Mouse (Mus musculus) lung, postnatal 25 days (tissue): ENCODE measurements at regions not wholly inside any gene's neighbourhood (a gene's known extent, or its start where the extent isn't known, plus 50 kb on each side); places are given as distances from the start of the nearest gene placed in this dataset.
A peak's percentile ranks its signal among the peaks of the same experiment; 100 is the strongest.

ENCODE experiments used
- DNase-seq: peaks from one replicate; pipeline ENCODE4 v3.0.0; 2022; ENCODE audit warnings: low spot score

DNA sequence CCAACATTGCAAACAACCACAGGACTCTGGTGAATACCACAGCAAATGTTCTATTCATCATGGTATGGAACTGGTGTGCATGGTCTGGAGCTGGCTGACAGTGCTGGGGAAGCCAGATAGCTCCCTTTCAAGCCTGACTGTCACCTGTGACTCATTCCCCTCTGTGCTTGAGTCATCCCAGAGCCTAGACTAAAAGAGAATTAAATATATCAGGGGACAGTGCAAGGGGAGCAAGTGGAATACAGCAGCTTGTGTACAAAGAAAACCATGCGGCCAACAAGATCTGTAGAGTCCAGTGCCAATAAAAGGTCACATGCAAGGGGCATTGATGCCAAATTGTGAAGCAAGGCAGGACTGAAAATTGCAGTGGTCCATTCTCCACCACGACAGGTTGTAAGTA lies 117.7 kb downstream of the Pah start:
- no peak for DNase-seq

DNA sequence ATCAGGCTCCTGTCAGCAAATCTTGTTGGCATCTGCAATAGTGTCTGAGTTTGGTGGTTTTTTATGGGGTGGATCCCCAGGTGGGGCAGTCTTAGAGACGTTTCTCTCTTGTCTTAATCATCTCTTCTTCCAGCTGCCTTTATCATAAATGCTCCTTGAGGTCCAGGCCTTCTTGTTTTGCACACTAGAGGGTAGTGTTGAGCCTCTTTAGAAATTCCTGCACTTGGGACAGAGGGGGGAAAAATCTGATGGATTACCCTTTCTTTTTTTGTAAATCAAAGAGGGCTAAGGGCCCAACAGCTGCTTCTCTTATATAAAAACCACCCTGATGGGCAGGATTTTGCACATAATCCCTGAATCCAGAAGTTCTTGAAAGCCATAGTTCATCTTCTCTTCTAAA lies 127.5 kb downstream of the Pah start:
- peak; percentile 14 for DNase-seq

DNA sequence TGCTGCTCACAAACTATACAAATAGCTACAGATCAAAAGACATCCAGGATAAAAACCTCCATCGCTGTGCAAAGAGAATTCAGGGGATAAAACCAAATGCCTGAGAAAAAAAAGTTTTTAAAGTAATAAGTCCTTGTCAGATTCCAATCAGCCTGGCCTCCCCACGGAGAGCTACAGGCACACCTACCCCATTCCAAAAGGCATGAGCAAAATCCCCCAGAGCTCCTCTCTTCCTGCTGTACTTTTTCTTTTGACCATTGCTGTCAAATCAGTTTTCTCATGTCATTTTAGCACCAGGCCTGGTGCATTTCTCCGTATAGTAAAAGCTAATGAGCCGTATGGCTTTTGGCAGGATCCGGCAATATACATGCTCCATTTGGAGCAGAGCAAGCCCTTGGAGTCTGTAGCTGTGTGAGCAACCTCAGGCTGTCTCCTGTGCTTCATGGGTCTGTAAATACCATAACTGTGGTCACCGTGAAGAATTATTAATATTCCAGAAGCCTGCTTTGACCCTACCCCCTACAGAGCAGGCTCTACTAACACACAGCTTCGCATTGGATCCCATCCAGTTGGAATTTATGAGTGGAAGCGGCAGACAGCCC lies 130.6 kb downstream of the Pah start:
- no peak for DNase-seq

DNA sequence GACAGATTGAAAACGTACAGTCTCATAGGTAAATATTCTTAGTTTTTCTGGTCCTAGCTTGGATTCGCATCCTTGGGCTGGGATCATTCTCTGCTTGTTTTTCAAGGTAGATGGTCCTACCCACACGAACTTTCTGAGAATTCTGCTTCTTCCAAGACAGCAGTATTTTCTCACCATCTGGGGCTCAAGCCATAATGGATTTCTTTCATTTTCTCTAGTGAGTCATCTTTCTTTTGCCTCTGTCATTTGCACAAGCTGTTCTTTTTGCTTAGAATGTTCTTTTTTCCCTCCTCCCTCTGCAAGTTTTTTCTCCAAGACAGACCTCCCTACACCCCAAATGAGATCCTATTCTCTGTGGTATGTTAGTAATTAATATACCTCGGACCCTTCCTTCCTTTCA lies 132.5 kb downstream of the Pah start:
- no peak for DNase-seq

DNA sequence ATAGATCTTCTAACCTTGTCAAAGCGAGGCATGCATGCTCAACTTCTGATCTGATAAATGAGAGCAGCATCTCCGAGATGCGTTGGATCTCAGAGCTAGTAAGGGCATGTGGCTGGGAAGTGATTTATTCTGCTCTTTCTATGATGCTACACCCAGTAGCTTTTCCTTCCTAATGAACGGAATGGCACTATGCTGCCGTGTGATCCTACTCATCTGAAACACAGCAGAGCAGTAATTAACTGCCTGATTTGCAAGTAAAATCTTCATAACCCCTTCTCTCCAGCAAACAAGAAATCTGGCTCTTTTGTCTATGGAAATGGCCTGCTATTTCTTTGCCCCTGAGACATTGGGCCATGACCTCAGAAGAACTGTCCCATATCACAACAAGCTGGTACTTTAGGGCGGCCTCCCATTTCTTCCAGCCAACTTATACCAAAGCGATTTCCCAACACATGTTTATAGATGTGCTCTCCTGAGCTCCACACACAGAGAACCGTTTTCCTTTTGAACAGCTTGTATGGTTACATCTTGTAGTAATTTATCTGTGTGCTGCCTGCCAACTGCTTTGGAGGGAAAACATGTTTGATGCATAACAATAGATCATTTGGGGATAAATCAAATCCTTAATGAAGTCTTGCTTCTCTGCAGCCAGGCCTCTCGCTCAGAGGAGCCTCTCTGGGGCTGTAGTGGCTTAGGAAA lies 144.6 kb downstream of the Pah start:
- peak; percentile 4 for DNase-seq

DNA sequence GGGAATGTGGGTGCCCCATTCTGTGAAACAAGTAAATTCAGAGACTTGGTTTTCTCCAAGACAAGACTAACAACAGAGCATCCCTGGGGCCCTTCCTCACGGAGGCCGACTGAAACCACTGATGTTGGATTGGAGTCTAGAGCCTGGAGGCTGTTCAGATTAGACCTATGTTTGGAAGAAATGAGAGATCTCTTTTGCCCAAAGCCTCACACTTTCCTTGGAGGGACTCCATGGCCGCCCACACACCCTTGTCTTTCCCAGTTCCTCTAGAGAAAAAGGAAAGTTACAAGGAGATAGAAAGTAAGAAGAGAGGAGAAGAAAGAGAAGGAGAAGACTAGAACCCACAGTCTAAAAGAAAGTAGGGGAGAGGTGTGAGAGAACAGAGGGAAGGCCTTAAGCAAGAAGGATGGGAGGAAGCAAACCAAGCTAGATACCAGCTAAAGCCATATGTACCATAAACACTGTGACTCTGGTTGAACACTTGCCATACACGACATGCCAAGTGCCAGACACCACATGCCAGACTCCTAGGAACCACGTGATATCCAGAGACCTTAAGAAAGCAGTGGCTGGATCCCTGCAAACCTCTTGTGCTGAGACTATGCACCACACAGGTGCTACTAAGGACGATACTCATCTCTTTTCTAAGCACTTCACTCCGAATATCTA lies 145.3 kb downstream of the Pah start:
- no peak for DNase-seq

DNA sequence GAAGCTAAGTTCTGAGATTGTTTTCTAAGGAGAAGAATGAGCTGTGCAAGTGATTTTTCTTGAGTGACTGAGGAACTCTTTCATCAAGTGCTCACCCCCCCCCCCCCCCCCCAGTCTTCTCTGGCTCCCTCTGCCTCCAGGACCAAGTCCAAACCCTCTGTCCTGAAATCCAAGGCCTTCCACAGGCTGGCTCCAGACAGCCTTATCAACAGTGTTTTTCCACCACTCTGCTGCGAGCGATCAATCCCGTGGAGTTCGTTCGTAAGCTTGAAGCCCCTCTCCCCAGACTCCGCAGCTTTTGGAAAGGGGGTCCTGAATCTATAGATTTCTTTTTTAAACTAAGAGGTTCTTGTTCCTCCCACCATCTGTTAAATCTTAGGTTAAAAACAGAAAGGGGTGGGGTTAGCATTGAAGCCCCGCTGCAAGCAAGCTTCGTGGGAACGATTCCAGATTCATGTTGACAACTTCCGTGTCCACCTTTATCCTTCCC lies 146.1 kb downstream of the Pah start:
- no peak for DNase-seq

DNA sequence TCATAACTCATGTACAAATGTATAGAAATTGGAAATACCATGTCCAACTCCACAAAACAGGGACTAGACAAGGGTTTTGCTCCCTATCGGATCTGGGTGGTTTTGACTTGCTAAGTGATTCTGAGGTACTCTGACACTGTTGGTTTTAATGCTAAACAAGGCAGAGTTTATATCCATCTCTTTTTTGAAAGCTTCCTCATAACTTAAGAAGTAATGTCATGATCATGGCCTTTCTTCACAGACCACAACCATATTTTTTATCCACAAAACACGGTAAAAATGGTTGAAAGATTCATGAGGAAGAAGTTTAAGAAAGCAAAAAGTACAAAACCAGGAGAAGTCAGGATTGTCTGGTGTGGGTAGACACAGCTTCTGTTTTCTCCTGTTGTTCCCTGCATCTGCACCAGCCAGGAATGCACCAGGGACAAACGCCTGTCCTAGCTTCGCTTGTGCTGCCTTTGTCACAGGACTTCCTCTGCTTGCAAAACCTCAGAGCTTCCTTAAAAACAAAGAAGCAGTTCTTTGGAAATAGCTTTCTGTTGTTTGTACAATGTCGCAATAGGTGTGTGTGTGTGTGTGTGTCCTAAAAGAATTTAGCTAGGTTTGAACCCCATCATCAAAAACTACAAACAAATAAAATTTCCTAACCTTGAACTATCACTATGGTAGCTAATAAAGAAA lies 153.3 kb downstream of the Pah start:
- DNase-seq: peak; percentile 42

DNA sequence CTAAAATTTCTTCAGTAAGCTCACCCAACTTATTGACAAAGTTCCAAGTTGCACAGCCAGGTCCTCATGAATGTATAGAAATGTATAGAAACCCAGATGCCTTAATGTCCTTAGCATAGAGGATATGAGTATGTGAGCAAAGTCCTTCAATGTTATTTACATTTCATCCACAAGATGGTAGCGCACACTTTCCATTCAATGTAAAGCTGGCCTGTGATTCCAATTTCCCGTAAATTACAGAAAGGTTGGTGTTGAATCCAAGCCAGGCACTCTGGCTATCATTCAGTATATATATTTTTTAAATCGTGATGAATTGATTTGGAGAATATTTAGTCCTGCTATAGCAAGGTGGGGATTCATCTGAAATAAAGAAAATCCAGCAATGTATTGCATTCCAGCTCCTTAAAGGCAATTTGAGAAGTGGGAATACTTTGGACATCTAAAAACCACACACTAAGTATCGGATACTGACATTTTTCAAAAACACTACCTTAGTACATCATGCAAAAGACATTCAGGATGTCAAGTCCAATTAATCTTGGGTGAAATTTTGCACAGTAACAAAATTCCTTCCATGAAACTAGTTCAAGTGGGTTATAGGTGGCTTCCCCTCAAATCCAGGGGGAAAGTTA lies 154.6 kb downstream of the Pah start:
- DNase-seq: no peak

DNA sequence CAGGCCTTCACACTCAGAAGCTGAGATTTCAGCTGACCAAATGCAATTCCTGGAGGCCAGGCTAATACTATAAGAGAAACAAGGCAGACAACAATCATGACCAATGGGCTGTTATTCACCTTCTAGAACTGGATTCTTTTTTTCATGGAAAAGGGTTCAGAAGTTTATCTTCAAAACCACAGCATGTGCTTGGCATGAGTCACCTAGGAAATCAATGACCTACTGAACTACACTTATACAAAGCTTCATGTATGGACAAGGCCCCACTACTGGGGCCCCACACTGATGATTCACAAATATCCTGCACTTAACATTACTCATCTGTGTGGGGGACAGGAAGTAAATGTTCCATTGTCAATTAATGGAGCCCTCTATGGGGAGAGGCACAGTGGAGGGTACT lies 157.4 kb downstream of the Pah start:
- DNase-seq: no peak

DNA sequence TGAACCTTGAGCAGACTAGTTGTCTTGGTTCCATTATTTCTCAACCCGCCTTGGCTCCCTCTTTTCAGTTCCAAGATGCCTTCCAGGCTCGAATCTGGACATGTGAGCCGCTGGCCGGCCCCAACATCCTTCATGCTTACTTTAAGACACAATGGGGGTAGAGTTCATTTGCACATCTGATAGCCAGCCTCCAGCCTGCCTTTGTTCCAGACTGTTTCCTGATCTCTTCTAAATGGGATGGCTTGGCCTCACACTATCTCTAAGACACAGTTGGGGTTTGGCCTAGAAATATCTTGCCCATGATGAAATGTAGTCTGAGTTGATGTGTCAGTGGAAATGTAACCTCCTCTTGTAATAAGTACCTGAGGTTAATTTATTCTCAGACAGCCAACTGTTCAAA lies 164.7 kb downstream of the Pah start:
- DNase-seq: no peak

DNA sequence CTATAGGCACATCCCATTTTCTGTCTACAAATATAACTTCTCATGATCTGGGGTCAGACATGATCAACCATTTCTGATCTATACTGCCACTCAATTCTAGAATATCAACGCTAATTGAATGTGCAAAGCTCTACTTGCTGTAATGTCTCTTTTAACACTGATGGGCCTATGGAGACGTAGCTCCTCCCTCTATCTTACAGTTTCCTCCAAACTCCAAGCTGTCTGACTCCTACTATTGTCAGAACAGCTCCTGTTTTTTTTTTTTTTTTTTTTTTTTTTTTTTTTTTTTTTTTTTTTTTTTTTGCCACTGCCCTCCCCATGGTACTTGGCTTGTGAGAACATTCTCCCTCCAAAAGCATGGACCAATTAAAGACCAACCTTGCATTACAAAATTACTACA lies 165.2 kb downstream of the Pah start:
- no peak for DNase-seq

DNA sequence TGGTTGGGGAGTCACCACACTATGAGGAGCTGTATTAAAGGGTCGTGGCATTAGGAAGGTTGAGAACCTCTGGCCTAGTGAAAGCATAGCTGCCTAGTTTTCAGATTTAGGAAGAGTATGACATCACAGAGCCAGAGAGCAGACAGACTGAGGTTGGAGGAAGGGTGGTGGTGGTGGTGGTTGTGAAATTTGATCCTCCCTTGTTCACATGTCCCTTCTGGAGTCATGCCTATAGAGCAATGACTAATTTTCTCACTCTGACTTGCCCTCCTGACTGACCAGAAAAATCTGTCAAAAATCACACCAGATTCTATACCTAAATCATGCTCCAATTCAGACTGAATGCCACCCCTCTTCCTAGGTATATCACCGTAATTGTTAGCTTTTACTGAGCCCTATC lies 166.2 kb downstream of the Pah start:
- peak; percentile 2 for DNase-seq

DNA sequence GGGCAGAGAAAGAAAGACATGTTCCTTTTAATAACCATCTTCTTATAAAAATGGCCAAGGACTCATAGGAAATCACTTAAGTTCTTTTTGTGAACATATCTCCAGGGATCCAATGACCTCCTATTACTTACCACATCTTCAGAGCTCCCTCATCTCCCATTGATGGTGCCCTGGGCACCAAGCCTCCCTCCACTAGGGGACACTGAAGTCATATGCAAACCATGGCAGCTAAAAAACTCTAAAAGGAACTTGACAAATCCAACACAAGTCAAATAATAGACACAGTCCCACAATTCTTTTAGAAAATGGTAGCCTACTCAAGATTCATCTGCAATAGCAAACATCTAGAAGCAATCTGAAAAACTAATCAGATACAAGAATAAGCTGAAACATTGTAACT lies 167.2 kb upstream of the Igf1 start:
- no peak for DNase-seq

DNA sequence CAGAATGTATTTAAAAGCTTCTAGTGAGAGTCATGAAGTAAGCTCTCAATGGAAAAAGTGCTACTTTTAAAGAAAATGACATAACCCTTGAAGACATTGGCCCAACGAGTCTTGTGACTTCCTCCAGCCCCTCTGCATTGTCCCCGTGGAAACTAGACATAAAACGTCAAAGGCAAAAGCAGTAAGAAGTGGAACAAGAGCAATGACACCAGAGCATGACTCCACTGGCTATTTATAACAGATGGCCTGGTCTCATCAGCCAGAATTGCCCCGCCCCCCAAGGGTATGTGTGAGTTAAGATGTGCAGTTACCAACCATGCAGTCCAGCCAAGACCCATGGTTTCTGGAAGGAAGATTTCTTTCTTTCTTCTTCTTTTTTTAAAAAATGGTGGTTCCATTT lies 161.6 kb upstream of the Igf1 start:
- DNase-seq: no peak

DNA sequence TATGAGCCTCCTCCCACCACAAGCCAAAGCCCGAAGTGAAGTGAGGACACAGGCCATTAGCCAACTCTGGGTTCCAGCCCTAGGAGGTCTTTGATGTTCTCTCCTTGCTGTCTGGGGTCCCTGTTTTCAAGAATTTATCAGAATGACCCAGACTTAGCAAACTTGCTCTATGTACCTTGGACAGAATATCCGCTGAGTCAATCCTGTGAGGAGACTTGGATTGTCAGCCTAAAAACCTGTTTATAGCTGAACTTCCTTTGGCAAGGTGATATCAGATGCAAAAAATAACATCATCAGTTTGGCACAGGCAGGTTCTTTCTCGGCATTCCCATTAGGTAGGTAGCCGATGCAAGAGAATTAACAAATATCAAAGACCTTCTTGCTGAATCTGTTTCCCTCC lies 146.9 kb upstream of the Igf1 start:
- no peak for DNase-seq

DNA sequence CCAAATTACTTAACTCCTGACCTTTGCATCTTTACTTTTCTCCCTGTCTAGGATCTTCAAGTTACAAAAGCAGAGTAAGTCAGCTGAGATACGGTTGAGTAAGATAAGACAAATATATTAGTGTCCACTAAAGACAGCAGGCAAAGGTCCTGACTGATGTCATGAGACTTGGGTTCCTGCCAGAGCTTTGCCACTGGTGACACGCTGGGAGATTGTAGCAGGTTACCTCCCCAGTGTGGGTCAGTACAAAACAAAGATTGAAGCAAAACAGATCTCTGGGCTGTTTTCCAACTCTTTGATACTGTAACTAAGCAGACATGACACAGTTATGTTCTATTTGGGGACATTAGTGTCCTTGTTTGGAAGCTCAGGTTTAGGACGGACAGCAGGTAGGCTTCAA lies 146.3 kb upstream of the Igf1 start:
- no peak for DNase-seq

DNA sequence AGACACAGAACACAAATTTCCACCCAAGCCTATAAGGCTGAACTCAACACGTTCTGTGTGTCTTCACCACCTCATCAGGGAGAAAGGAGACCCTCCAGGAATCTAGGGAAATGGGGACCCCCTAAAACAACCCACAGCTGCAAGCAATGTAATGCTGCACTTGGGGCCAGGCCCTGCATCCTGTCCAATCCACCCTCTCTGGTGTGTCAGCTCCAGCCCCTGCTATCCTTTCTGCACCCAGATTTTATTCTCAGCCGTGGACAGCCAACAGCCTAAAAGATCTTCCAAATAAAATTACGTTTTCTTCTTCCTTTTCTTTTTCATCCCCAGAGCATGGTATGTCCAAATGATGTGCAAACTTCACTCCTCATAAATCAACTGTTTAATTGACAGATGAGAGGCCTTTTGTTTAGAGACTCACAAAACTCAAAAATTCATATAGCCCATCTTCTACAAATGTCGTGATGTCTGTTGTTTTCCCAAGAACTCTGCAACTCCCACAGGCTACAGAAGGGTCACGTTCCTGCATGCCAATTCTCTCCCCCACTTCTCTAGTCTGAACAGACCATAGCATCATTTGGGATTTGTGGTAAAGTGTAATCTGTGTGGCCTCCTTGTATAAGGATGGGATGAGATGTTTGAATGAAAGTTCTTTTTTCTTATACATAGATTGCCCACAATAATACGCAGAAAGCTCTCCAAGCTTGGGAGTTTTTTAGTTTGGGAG lies 142.0 kb upstream of the Igf1 start:
- no peak for DNase-seq

DNA sequence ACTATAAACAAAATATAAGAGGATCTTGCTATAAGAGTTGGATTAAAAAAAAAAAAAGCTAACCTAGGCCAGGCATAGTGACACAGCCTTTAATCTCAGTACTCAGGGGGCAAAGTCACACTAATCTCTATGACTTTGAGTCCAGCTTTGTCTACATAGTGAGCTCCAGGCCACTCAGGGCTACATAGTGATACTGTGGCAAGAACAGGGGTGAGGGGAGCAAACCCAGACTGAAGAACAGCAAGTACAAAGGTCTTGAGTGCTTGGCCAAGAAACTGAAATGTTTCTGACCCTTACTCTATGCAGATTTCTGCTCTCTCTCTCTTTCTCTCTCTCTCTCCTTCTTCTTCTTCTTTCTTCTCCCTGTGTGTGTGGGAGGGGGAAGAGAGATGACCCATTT lies 140.9 kb upstream of the Igf1 start:
- no peak for DNase-seq

DNA sequence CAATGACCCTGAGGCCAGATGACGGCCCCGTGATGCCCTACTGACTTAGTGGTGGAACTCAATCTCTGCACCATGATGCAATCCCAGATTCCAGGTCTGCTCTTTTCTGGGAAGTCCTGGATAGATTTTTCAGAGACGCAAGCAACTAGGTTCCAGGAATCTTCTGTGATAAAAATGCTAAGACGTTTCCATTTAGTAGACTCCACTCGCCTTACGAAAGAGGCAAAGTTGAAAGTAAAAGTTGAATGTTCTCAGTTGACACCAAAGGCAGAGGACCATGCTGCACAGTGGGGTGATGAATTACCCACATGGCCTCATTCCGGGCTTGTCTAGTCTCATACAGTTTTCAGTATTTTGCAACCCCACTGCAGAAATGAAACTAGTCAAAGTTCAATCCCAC lies 139.6 kb upstream of the Igf1 start:
- peak; percentile 32 for DNase-seq

DNA sequence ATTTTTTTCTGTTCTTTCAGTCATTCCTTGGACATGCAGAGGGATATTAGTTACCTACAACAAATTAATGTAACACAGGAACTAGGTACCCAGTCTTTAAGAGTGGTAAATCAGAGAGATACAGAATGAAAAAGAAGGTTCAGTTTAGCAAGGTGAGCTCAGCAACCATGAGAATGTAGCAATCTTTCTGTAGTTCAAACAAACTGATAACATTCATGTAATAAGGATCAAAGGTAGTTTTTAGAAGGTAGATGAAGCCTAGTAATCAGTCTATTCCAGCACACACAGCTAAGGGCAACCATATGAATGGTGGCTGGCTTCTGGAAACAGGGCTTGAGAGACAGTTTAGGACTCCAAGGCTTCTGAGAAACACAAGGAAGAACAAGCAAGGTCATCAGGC lies 138.1 kb upstream of the Igf1 start:
- no peak for DNase-seq

DNA sequence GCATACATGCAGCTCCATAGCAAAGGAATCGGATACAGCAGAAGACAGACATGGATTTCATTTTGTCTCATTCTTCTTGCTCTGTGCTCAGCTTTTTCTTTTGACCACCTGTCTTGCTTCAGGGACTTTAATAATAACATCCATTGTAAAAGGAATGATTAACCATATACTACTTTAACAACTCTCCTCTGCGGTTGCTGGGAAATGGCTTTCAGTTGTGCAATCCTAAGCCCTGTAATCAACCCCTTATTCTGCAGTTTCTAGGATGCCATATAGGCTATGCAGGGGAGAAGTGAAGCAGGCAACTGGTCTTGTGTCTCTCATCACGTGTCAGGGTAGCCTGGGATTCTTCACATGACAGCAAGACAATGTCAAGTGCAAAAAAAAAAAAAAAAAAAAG lies 135.8 kb upstream of the Igf1 start:
- no peak for DNase-seq
